Mouse (Mus musculus) heart, adult 18-20 months (tissue): ENCODE measurements at regions not wholly inside any gene's neighbourhood (a gene's known extent, or its start where the extent isn't known, plus 50 kb on each side); places are given as distances from the start of the nearest gene placed in this dataset.

Source experiments
- DNase-seq, 2 experiments: peaks; one replicate each; pipeline ENCODE4 v3.0.0; 2021 to 2022; ENCODE audit warnings: mixed read lengths in 1 of 2

- DNase-seq = no peak
These were observed 565.5 kb upstream of the B3galt2 start for GRCm38 (mm10) chr1:143074999-143075398.

- no peak for DNase-seq
These were observed 560.0 kb upstream of the B3galt2 start for GRCm38 (mm10) chr1:143080441-143080840.

- DNase-seq = no peak
These were observed 543.6 kb upstream of the B3galt2 start for GRCm38 (mm10) chr1:143096904-143097303.

GRCm38 (mm10) chr1:143098307-143098706, 542.2 kb upstream of the B3galt2 start:
- DNase-seq = no peak

- no peak for DNase-seq
These were observed 518.3 kb upstream of the B3galt2 start for GRCm38 (mm10) chr1:143122185-143122584.

- DNase-seq = no peak
These were observed 510.2 kb upstream of the B3galt2 start for GRCm38 (mm10) chr1:143130257-143130656.

GRCm38 (mm10) chr1:143132806-143133205, 507.7 kb upstream of the B3galt2 start:
- no peak for DNase-seq

- no peak for DNase-seq
These were observed 495.1 kb upstream of the B3galt2 start for GRCm38 (mm10) chr1:143145111-143145984.

GRCm38 (mm10) chr1:143171286-143171685, 469.2 kb upstream of the B3galt2 start:
- DNase-seq = no peak

- DNase-seq = no peak
These were observed 466.6 kb upstream of the B3galt2 start for GRCm38 (mm10) chr1:143173836-143174235.

GRCm38 (mm10) chr1:143192167-143192793, 448.2 kb upstream of the B3galt2 start:
- DNase-seq = no peak

- DNase-seq = no peak
These were observed 440.1 kb upstream of the B3galt2 start for GRCm38 (mm10) chr1:143200213-143200889.

- no peak for DNase-seq
These were observed 439.5 kb upstream of the B3galt2 start for GRCm38 (mm10) chr1:143200971-143201370.

- DNase-seq = no peak
These were observed 438.3 kb upstream of the B3galt2 start for GRCm38 (mm10) chr1:143202182-143202581.

- no peak for DNase-seq
These were observed 436.4 kb upstream of the B3galt2 start for GRCm38 (mm10) chr1:143204070-143204469.

GRCm38 (mm10) chr1:143206995-143207394, 433.5 kb upstream of the B3galt2 start:
- DNase-seq = no peak

GRCm38 (mm10) chr1:143207399-143208065, 432.9 kb upstream of the B3galt2 start:
- no peak for DNase-seq

GRCm38 (mm10) chr1:143217401-143217800, 423.1 kb upstream of the B3galt2 start:
- DNase-seq = no peak

GRCm38 (mm10) chr1:143231969-143232368, 408.5 kb upstream of the B3galt2 start:
- no peak for DNase-seq

- DNase-seq = no peak
These were observed 381.8 kb upstream of the B3galt2 start for GRCm38 (mm10) chr1:143258470-143259215.

- no peak for DNase-seq
These were observed 377.0 kb upstream of the B3galt2 start for GRCm38 (mm10) chr1:143263263-143264038.
